Mouse (Mus musculus) cortical plate, adult 2 months (tissue): Measurements from ENCODE around the gene 2310034G01Rik.
A peak's percentile ranks its signal among the peaks of the same experiment; 100 is the strongest.

Experiments
- CTCF ChIP-seq: fragments of 200-500 bp; IDR thresholded peaks from 2 replicates; pipeline ENCODE4 v1.5.1; 2011; ENCODE audit warnings: mild to moderate bottlenecking, control low read depth, low read length; ENCODE audit not compliant: insufficient read depth; ENCODE audit errors: extremely low read depth
- POLR2A ChIP-seq: fragments of 200-500 bp; IDR thresholded peaks from 2 replicates; pipeline ENCODE4 v1.6.1; 2011; ENCODE audit warnings: mild to moderate bottlenecking, low read length, control low read depth; ENCODE audit not compliant: insufficient read depth; ENCODE audit errors: extremely low read depth

DNA sequence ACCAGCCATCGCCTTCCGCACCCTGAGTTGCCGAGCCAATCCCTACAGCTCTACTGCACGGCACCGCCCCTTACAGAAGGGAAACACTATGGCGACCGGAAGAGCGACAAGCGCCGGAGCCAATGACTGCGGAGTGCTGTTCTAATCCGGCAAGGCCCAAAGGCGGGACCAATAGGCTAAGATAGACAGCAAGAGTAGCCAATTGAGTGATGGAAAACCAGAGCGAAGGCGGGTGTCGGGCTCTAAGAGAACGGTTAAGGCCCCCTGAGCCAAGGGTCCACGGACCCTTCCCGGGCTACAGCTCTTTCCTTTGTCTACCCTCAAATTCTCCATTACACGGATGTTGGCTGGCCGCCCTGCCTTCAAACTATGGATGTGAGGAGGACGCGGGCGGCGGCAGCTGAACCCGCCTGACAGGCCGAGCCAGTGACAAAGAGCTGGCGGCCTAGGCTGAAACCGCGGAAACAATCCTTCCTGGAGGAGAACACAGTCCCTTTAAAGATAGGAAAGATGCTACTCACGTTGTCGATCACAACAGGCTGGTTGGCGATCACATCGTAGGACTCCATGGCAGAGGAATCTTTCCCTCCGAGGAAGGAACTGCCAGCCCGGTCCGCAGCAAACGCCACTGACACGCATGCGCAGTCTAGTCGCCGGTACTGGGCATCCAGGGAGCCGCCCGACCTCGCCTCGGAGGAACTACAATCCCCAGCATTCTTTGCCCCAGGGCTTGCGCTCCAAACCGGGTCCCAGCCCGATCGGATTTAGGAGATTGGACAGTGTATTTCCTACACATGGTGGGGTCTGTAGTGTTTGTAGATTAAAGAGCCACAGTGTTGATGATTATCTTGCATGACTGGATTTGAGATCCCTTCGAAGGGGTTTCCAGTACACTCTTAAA, 45.3 kb upstream of the 2310034G01Rik start, which contains the start of gene Actr1a:
- TF ChIP-seq CTCF (no peak), POLR2A (peak; percentile 96)
